In the genomic region with DNA sequence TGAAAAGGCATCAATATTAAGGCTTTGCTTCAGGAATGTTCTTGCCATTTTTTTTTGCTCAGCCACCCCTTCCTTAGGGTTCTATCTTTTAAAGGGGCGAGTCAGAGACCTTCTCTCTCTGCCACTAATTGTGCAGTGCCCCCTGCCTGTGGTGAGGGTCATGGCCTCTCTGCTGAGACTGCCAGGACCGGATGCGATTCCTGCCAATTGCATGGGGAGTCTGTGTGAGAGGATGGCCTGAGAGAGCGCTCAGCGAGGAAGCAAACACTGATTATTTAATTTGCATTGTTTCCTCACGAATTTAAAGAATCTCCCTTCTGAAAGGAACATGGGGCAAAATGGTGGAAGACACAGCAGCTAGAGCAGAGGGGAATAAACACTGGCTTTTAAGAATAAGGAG, we compare ENCODE assay signal across 17 mouse cellular contexts.
DNase-seq lines count a peak whose midpoint lies in the region; ATAC-seq and TF ChIP-seq lines count a peak whose summit lies in the region.
"Had no signal": no experiment of that assay in that cellular context is flagged by ENCODE, and none has a peak within 500 bp of the region (broad histone marks: within the 10 kb centered on the region; RNA-seq: fewer than 3 reads in every experiment).

No protein-coding gene starts in this region.

- no peak overlapping the region for H3K9ac ChIP-seq in hindbrain, embryonic 11.5 days (ENCODE audit: low read depth, low read length)
- no peak overlapping the region for H3K9ac ChIP-seq in lung, embryonic 14.5 days
- no peak overlapping the region for H3K9ac ChIP-seq in stomach, postnatal 0 days (ENCODE audit: low read length)
- H3K9ac ChIP-seq: embryonic facial prominence, embryonic 15.5 days; liver, embryonic 15.5 days; midbrain, embryonic 12.5 days; stomach, embryonic 15.5 days had no signal

- no peaks in the 10 kb centered on the region for H3K27me3 ChIP-seq in hindbrain, embryonic 10.5 days (ENCODE audit: insufficient read depth, poor library complexity, severe bottlenecking)
- H3K27me3 ChIP-seq in hindbrain, embryonic 11.5 days (ENCODE audit: control insufficient read depth, insufficient read depth, low read length): no peaks in the 10 kb centered on the region
- no peaks in the 10 kb centered on the region for H3K27me3 ChIP-seq in lung, embryonic 14.5 days (ENCODE audit: insufficient read depth, low read length)
- no peaks in the 10 kb centered on the region for H3K27me3 ChIP-seq in stomach, postnatal 0 days (ENCODE audit: control insufficient read depth, insufficient read depth, low read length)
- H3K27me3 ChIP-seq: embryonic facial prominence, embryonic 15.5 days; liver, embryonic 15.5 days; midbrain, embryonic 12.5 days; stomach, embryonic 15.5 days had no signal

- H3K36me3 ChIP-seq in hindbrain, embryonic 10.5 days: no peaks in the 10 kb centered on the region
- H3K36me3 ChIP-seq in hindbrain, embryonic 11.5 days (ENCODE audit: control insufficient read depth, insufficient read depth, low read length): no peaks in the 10 kb centered on the region
- H3K36me3 ChIP-seq in lung, embryonic 14.5 days (ENCODE audit: insufficient read depth): no peaks in the 10 kb centered on the region
- no peaks in the 10 kb centered on the region for H3K36me3 ChIP-seq in stomach, postnatal 0 days (ENCODE audit: control insufficient read depth, insufficient read depth, low read length)
- H3K36me3 ChIP-seq: embryonic facial prominence, embryonic 15.5 days; liver, embryonic 15.5 days; midbrain, embryonic 12.5 days; stomach, embryonic 15.5 days had no signal

- H3K4me3 ChIP-seq in hindbrain, embryonic 10.5 days: no peak overlapping the region
- no peak overlapping the region for H3K4me3 ChIP-seq in hindbrain, embryonic 11.5 days (ENCODE audit: low read depth, low read length)
- no peak overlapping the region for H3K4me3 ChIP-seq in lung, embryonic 14.5 days (ENCODE audit: low read depth, low read length)
- no peak overlapping the region for H3K4me3 ChIP-seq in stomach, postnatal 0 days (ENCODE audit: low read depth, low read length)
- H3K4me3 ChIP-seq: embryonic facial prominence, embryonic 15.5 days; liver, embryonic 15.5 days; midbrain, embryonic 12.5 days; stomach, embryonic 15.5 days had no signal

- H3K9me3 ChIP-seq in hindbrain, embryonic 10.5 days: no peaks in the 10 kb centered on the region
- no peaks in the 10 kb centered on the region for H3K9me3 ChIP-seq in hindbrain, embryonic 11.5 days (ENCODE audit: control insufficient read depth, low read length)
- no peaks in the 10 kb centered on the region for H3K9me3 ChIP-seq in lung, embryonic 14.5 days (ENCODE audit: low read depth, low read length)
- no peaks in the 10 kb centered on the region for H3K9me3 ChIP-seq in stomach, postnatal 0 days (ENCODE audit: control insufficient read depth, low read length)
- H3K9me3 ChIP-seq: embryonic facial prominence, embryonic 15.5 days; liver, embryonic 15.5 days; midbrain, embryonic 12.5 days; stomach, embryonic 15.5 days had no signal

- no peak for ATAC-seq in hindbrain, embryonic 11.5 days (ENCODE audit: low FRiP score)
- ATAC-seq in lung, embryonic 14.5 days (ENCODE audit: insufficient read depth): no peak
- no peak for ATAC-seq in stomach, postnatal 0 days (ENCODE audit: low FRiP score, low TSS enrichment)
- ATAC-seq: Patski had no signal

- H3K4me2 ChIP-seq in hindbrain, embryonic 11.5 days (replicated peaks; ENCODE audit: low read depth, low read length): no peak overlapping the region
- H3K4me2 ChIP-seq in lung, embryonic 14.5 days: no peak overlapping the region
- H3K4me2 ChIP-seq in stomach, postnatal 0 days (replicated peaks; ENCODE audit: low read depth): no peak overlapping the region
- H3K4me2 ChIP-seq: embryonic facial prominence, embryonic 15.5 days; liver, embryonic 15.5 days; midbrain, embryonic 12.5 days; stomach, embryonic 15.5 days had no signal

- TF ChIP-seq EP300 in stomach, postnatal 0 days (optimal IDR thresholded peaks at IDR 0.05): no peak

- no peak overlapping the region for H3K27ac ChIP-seq in hindbrain, embryonic 10.5 days
- H3K27ac ChIP-seq in hindbrain, embryonic 11.5 days (ENCODE audit: low read depth, low read length): no peak overlapping the region
- no peak overlapping the region for H3K27ac ChIP-seq in lung, embryonic 14.5 days (ENCODE audit: low read depth)
- H3K27ac ChIP-seq in stomach, postnatal 0 days (replicated peaks): no peak overlapping the region
- H3K27ac ChIP-seq: embryonic facial prominence, embryonic 15.5 days; liver, embryonic 15.5 days; midbrain, embryonic 12.5 days; stomach, embryonic 15.5 days had no signal

- WGBS in hindbrain, embryonic 10.5 days: 40% methylated on average over 6 of the region's 6 CpGs
- 44% methylated on average over 6 of the region's 6 CpGs for WGBS in hindbrain, embryonic 11.5 days
- 56% methylated on average over 6 of the region's 6 CpGs for WGBS in lung, embryonic 14.5 days
- 55% methylated on average over 6 of the region's 6 CpGs for WGBS in stomach, postnatal 0 days

- peak; percentile 33 for DNase-seq in hindbrain, embryonic 10.5 days (ENCODE audit: low spot score)
- DNase-seq in hindbrain, embryonic 11.5 days (ENCODE audit: low spot score): no peak
- DNase-seq in thymus, postnatal 4 days: peak; percentile 14
- DNase-seq in thymus, postnatal 14 days: no peak
- peak; percentile 23 for DNase-seq in lung, embryonic 14.5 days
- DNase-seq in stomach, postnatal 0 days (ENCODE audit: low spot score): no peak
- DNase-seq in Muller cell, postnatal 12 days (ENCODE audit: inconsistent ontology term): no peak
- no peak for DNase-seq in cerebellum, adult 9-10 months
- DNase-seq: adrenal gland, postnatal 36 days; cerebellum, adult 11 months; heart, adult 18-20 months; right cerebral cortex, postnatal 25 days had no signal

- H3K4me1 ChIP-seq in hindbrain, embryonic 10.5 days (replicated peaks): peaks cover 21% of the 10 kb centered on the region
- H3K4me1 ChIP-seq in hindbrain, embryonic 11.5 days (replicated peaks; ENCODE audit: control insufficient read depth, insufficient read depth, low read length): no peaks in the 10 kb centered on the region
- H3K4me1 ChIP-seq in lung, embryonic 14.5 days (ENCODE audit: insufficient read depth): no peaks in the 10 kb centered on the region
- no peaks in the 10 kb centered on the region for H3K4me1 ChIP-seq in stomach, postnatal 0 days (replicated peaks; ENCODE audit: control insufficient read depth, insufficient read depth)
- H3K4me1 ChIP-seq: embryonic facial prominence, embryonic 15.5 days; liver, embryonic 15.5 days; stomach, embryonic 15.5 days had no signal

- TF ChIP-seq CTCF in lung, embryonic 14.5 days (IDR thresholded peaks at IDR 0.05; ENCODE audit: low read depth): peak; percentile 24; the same call in 1 of the 2 replicates
- peak; percentile 17; the same call in 1 of the 2 replicates for TF ChIP-seq CTCF in stomach, postnatal 0 days (IDR thresholded peaks at IDR 0.05; ENCODE audit: low read depth)

Comparison
In these comparisons a context has a peak if more than half of its experiments do, and no peak if none do; other contexts are left out.
1. DNase-seq: peak in hindbrain, embryonic 10.5 days (single experiment), thymus, postnatal 4 days (single experiment) and lung, embryonic 14.5 days (single experiment); none in hindbrain, embryonic 11.5 days (single experiment), thymus, postnatal 14 days (single experiment), stomach, postnatal 0 days (single experiment), Muller cell, postnatal 12 days (single experiment) and cerebellum, adult 9-10 months (single experiment).